9 mouse cellular contexts compared by ENCODE assay signal in genomic region chr13:69696333-69696991, GRCm38 (mm10). TPM values are rescaled to one million over a fixed set of nuclear protein-coding genes. Genes with fewer than 3 reads are reported as not detected.
DNase-seq lines count a peak whose midpoint lies in the region; ATAC-seq and TF ChIP-seq lines count a peak whose summit lies in the region.
"Had no signal": no experiment of that assay in that cellular context is flagged by ENCODE, and none has a peak within 500 bp of the region (broad histone marks: within the 10 kb centered on the region; RNA-seq: fewer than 3 reads in every experiment).

No protein-coding gene starts in this region.

- no peak overlapping the region for H3K9ac ChIP-seq in forebrain, embryonic 11.5 days (ENCODE audit: low read length)
- no peak overlapping the region for H3K9ac ChIP-seq in hindbrain, embryonic 15.5 days
- no peak overlapping the region for H3K9ac ChIP-seq in midbrain, embryonic 11.5 days (ENCODE audit: low read length)

- H3K9me3 ChIP-seq in forebrain, embryonic 11.5 days (ENCODE audit: control insufficient read depth, low read length): no peaks in the 10 kb centered on the region
- H3K9me3 ChIP-seq in hindbrain, embryonic 15.5 days: no peaks in the 10 kb centered on the region
- no peaks in the 10 kb centered on the region for H3K9me3 ChIP-seq in midbrain, embryonic 11.5 days (ENCODE audit: control insufficient read depth, low read length)

- intact Hi-C loops in heart, postnatal 25 days (cut with DNase I): loop anchor here (2.0 to 10.0 kb wide), 3 partner anchors 36 to 538 kb away; no protein-coding TSS in a partner anchor
- intact Hi-C loops in left cerebral cortex, adult 2 months (cut with DNase I): loop anchor here (2.0 to 10.0 kb wide), 2 partner anchors 42 to 848 kb away; partner anchors contain the start of gene Ube2ql1

- no peak overlapping the region for H3K4me3 ChIP-seq in forebrain, embryonic 11.5 days (ENCODE audit: low read depth, low read length)
- no peak overlapping the region for H3K4me3 ChIP-seq in hindbrain, embryonic 15.5 days
- H3K4me3 ChIP-seq in left cerebral cortex, adult 2 months: peak overlapping the region; percentile 23; the same call in 1 of the 2 replicates
- no peak overlapping the region for H3K4me3 ChIP-seq in midbrain, embryonic 11.5 days (ENCODE audit: low read depth, low read length)
- no peak overlapping the region for H3K4me3 ChIP-seq in small intestine, adult 2 months (ENCODE audit: low read depth, low read length)

- H3K4me2 ChIP-seq in forebrain, embryonic 11.5 days (ENCODE audit: low read depth, low read length, severe bottlenecking): no peak overlapping the region
- no peak overlapping the region for H3K4me2 ChIP-seq in hindbrain, embryonic 15.5 days
- H3K4me2 ChIP-seq in midbrain, embryonic 11.5 days: no peak overlapping the region

- peak; percentile 75 for TF ChIP-seq CTCF in left cerebral cortex, adult 2 months (IDR thresholded peaks at IDR 0.05)
- TF ChIP-seq CTCF in small intestine, adult 2 months (IDR thresholded peaks at IDR 0.05; ENCODE audit: extremely low read depth, insufficient read length, insufficient replicate concordance, low read depth, low read length): 0 out of 2 replicates have a peak, but pooled peaks have one; percentile 22

- TF ChIP-seq POLR2A in small intestine, adult 2 months (IDR thresholded peaks at IDR 0.05; ENCODE audit: low read depth, low read length): no peak

- no peaks in the 10 kb centered on the region for H3K4me1 ChIP-seq in forebrain, embryonic 11.5 days (replicated peaks; ENCODE audit: control insufficient read depth, insufficient read depth, low read length)
- no peaks in the 10 kb centered on the region for H3K4me1 ChIP-seq in hindbrain, embryonic 15.5 days (replicated peaks)
- H3K4me1 ChIP-seq in midbrain, embryonic 11.5 days (ENCODE audit: control insufficient read depth, insufficient read depth, low read length): no peaks in the 10 kb centered on the region
- no peaks in the 10 kb centered on the region for H3K4me1 ChIP-seq in small intestine, adult 2 months (ENCODE audit: control insufficient read depth, insufficient read depth, insufficient read length, low read length)

- ATAC-seq in forebrain, embryonic 11.5 days (replicated peaks; ENCODE audit: low FRiP score): peak; percentile 76; the same call in 1 of the 2 replicates
- peak; percentile 74 for ATAC-seq in hindbrain, embryonic 15.5 days (ENCODE audit: low FRiP score, low read depth)
- peak; percentile 75 for ATAC-seq in midbrain, embryonic 11.5 days (ENCODE audit: low FRiP score)

- no peaks in the 10 kb centered on the region for H3K36me3 ChIP-seq in forebrain, embryonic 11.5 days (ENCODE audit: control insufficient read depth, insufficient read depth, low read length)
- no peaks in the 10 kb centered on the region for H3K36me3 ChIP-seq in hindbrain, embryonic 15.5 days
- H3K36me3 ChIP-seq in midbrain, embryonic 11.5 days (ENCODE audit: control insufficient read depth, insufficient read depth, low read length): no peaks in the 10 kb centered on the region
- no peaks in the 10 kb centered on the region for H3K36me3 ChIP-seq in small intestine, adult 2 months (ENCODE audit: control insufficient read depth, insufficient read depth, low read length)
- H3K36me3 ChIP-seq: G1E had no signal

- H3K27me3 ChIP-seq in forebrain, embryonic 11.5 days (ENCODE audit: control insufficient read depth, insufficient read depth, low read length): no peaks in the 10 kb centered on the region
- H3K27me3 ChIP-seq in hindbrain, embryonic 15.5 days: no peaks in the 10 kb centered on the region
- H3K27me3 ChIP-seq in midbrain, embryonic 11.5 days (ENCODE audit: control insufficient read depth, insufficient read depth, low read length): no peaks in the 10 kb centered on the region
- no peaks in the 10 kb centered on the region for H3K27me3 ChIP-seq in small intestine, adult 2 months (ENCODE audit: control insufficient read depth, insufficient read depth, low read length)

- 45% methylated on average over 13 of the region's 13 CpGs for WGBS in forebrain, embryonic 11.5 days
- 40% methylated on average over 13 of the region's 13 CpGs for WGBS in hindbrain, embryonic 15.5 days
- 42% methylated on average over 13 of the region's 13 CpGs for WGBS in midbrain, embryonic 11.5 days
- WGBS in small intestine, adult 2 months: 43% methylated on average over 13 of the region's 13 CpGs

- no peak overlapping the region for H3K27ac ChIP-seq in forebrain, embryonic 11.5 days (ENCODE audit: low read depth, low read length)
- H3K27ac ChIP-seq in hindbrain, embryonic 15.5 days (replicated peaks): no peak overlapping the region
- H3K27ac ChIP-seq in left cerebral cortex, adult 2 months: no peak overlapping the region
- no peak overlapping the region for H3K27ac ChIP-seq in midbrain, embryonic 11.5 days (ENCODE audit: low read depth, low read length)
- H3K27ac ChIP-seq in small intestine, adult 2 months (ENCODE audit: insufficient read depth, low read depth, low read length): no peak overlapping the region

- peak; percentile 44 for DNase-seq in heart, adult 8-10 months (ENCODE audit: low spot score)
- no peak for DNase-seq in heart, postnatal 25 days (ENCODE audit: low spot score)
- peak; percentile 50 for DNase-seq in c-Kit-positive CD71-negative TER-119-negative erythroid progenitor cells, embryonic 14.5 days (ENCODE audit: low read depth)
- peak; percentile 90 for DNase-seq in forebrain, embryonic 11.5 days (ENCODE audit: low spot score)
- DNase-seq in left cerebral cortex, adult 2 months (ENCODE audit: extremely low spot score in 1 of 2, low spot score in 2 of 2): peak; percentile 81 to 83
- peak; percentile 95 for DNase-seq in midbrain, embryonic 11.5 days (ENCODE audit: low spot score, missing footprints)

RNA-seq across cellular contexts. Expression of gene Ube2ql1, which starts 43.2 kb away (rescaled TPM):
- 1 to 10 TPM; 4.7 to 7.9 (median 7.0) TPM for total RNA-seq in heart, adult 8-10 months (2022)
- total RNA-seq in heart, postnatal 25 days (2021): 1 to 10 TPM; 3.2 to 4.8 TPM
- polyA plus RNA-seq in forebrain, embryonic 11.5 days (2014; fragmentation: Nextera tagmentation; extraction: Ambion mirVana): 3.0 and 3.6 TPM in 2 replicates
- polyA plus RNA-seq in hindbrain, embryonic 15.5 days (2015; fragmentation: Nextera tagmentation; extraction: Ambion mirVana): 30.5 and 32.0 TPM in 2 replicates
- total RNA-seq in left cerebral cortex, adult 2 months (2021): 100 to 1,000 TPM; 220 to 221 TPM
- 7.2 TPM in 2 replicates for polyA plus RNA-seq in midbrain, embryonic 11.5 days (2014; fragmentation: Nextera tagmentation; extraction: Ambion mirVana)
- polyA plus RNA-seq in small intestine, adult 2 months (2012; rRNA removed): 0.42 and 0.82 TPM in 2 replicates
- polyA plus RNA-seq: G1E had no signal
